Mouse (Mus musculus) testis, adult 2 months (tissue): Measurements from ENCODE around the gene Traf2. TPM values are rescaled to one million over a fixed set of nuclear protein-coding genes. Genes with fewer than 3 reads are reported as not detected.
A peak's percentile ranks its signal among the peaks of the same experiment; 100 is the strongest.

Source experiments
- H3K27ac ChIP-seq: fragments of 200-500 bp; 2 replicates; pipeline ENCODE4 v1.5.1; 2012; ENCODE audit warnings: low read depth, low read length; ENCODE audit not compliant: control insufficient read depth, insufficient read depth
- H3K27me3 ChIP-seq: fragments of 200-500 bp; 2 replicates; pipeline ENCODE4 v1.6.1; 2012; ENCODE audit warnings: mild to moderate bottlenecking, low read length, moderate library complexity; ENCODE audit not compliant: control insufficient read depth, insufficient read depth
- H3K36me3 ChIP-seq: fragments of 200-500 bp; 2 replicates; pipeline ENCODE4 v1.6.1; 2012; ENCODE audit warnings: mild to moderate bottlenecking, low read length; ENCODE audit not compliant: control insufficient read depth, insufficient read depth
- H3K4me1 ChIP-seq: fragments of 200-500 bp; 2 replicates; pipeline ENCODE4 v1.6.1; 2012; ENCODE audit warnings: low read length; ENCODE audit not compliant: control insufficient read depth, insufficient read depth
- H3K4me3 ChIP-seq: fragments of 200-500 bp; 2 replicates; pipeline ENCODE4 v1.5.1; 2012; ENCODE audit warnings: low read depth, mild to moderate bottlenecking, low read length, moderate library complexity, mixed read lengths; ENCODE audit not compliant: control insufficient read depth
- CTCF ChIP-seq: fragments of 200-500 bp; IDR thresholded peaks from 2 replicates; pipeline ENCODE4 v1.5.1; 2012; ENCODE audit warnings: low read depth, mild to moderate bottlenecking, inconsistent platforms, low read length, moderate library complexity; ENCODE audit not compliant: control insufficient read depth, insufficient read depth, insufficient replicate concordance
- POLR2A ChIP-seq: fragments of 200-500 bp; IDR thresholded peaks from 2 replicates; pipeline ENCODE4 v1.6.1; 2012; ENCODE audit warnings: low read depth, mild to moderate bottlenecking, inconsistent platforms, low read length, moderate library complexity; ENCODE audit not compliant: control insufficient read depth
- polyA plus RNA-seq: library from polyadenylated mRNA; depleted of rRNA; stranded (reverse); fragments of >200 nt; gene quantifications from 2 replicates; pipeline ENCODE4 v1.2.3, GENCODE M21; 2012

Traf2 gene
- polyA plus RNA-seq, 1 experiment, result 12.2 TPM

- no peak overlapping the region for H3K4me3 ChIP-seq
- H3K36me3 ChIP-seq, result peaks cover 4% of the 10 kb centered on the region
- TF ChIP-seq CTCF, result no peak
- no peak for TF ChIP-seq POLR2A
- H3K4me1 ChIP-seq, result no peaks in the 10 kb centered on the region
- H3K27ac ChIP-seq, result peak overlapping the region; percentile 30; the same call in 1 of the 2 replicates
- no peaks in the 10 kb centered on the region for H3K27me3 ChIP-seq
These were observed 12.4 kb downstream of the Traf2 start for GRCm38 (mm10) chr2:25534178-25534865.

DNA sequence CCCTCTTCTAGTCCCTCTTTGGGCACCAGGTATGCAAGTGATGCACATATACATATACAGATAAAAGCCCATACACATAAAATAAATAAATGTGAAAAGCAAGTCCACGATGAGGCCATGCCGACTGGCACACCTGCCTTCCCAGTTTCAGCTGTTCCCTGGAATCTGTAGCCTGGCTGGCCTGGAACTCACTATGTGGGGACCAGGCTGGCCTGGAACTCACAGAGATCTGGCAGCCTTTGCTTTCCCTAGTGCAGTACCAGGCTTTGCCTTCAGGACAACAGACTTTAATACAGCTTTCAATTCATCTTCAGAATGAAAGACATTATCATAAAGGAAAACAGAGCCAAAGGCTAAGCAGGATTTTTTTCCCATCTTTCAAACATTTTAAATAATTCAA is 13.0 kb downstream of the Traf2 start:
- peaks cover 4% of the 10 kb centered on the region for H3K36me3 ChIP-seq

DNA sequence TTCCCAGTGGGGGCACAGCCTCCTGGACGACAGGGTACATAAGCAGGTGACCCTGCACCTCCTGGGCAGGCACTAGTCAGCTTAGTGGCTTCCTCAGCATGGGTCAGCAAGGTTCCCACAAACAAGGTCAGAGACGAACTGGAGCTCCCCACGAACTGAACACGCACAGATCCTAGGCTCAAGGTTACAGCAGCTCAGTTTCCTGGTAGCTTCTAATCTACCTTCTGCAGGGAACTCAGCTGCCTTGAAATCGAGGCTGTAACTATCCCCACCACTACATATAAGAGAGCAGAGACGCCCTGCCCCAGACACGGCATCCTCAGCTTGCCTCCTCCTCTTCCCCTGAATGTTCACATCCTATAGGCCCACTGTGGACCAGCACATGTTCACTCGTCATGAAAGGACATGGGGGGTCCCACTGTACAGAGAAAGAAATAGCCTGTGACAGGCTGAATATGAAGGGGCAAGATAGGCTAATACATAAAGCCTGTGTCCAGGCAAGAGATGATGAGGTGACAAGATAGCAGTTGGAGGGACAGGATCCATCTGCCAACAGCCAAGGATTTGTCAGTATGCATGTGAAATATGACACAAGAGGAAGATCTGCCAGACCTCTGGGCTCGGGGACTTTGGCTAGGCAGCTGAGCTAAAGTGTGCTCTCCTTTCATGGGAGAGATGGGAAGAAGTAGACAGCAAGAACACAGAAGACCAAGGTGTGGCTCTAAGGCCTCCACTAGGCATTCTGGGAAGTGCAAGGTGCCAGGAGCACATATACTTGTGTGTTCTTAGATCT is 20.0 kb downstream of the Traf2 start:
- Histone ChIP-seq H3K27me3 (no peaks in the 10 kb centered on the region), H3K4me1 (no peaks in the 10 kb centered on the region), H3K27ac (no peak overlapping the region), H3K4me3 (no peak overlapping the region), H3K36me3 (peaks cover 5% of the 10 kb centered on the region)
- TF ChIP-seq CTCF, result no peak
- no peak for TF ChIP-seq POLR2A

More for the DNA sequence above, 13.0 kb downstream of the Traf2 start:
- Histone ChIP-seq H3K27me3 (no peaks in the 10 kb centered on the region), H3K4me3 (no peak overlapping the region), H3K4me1 (no peaks in the 10 kb centered on the region), H3K27ac (no peak overlapping the region)
- TF ChIP-seq POLR2A (no peak), CTCF (no peak)

- Histone ChIP-seq H3K27ac (no peak overlapping the region), H3K27me3 (no peaks in the 10 kb centered on the region), H3K4me3 (no peak overlapping the region), H3K4me1 (no peaks in the 10 kb centered on the region), H3K36me3 (peaks cover 2% of the 10 kb centered on the region)
- TF ChIP-seq POLR2A (no peak), CTCF (peak; percentile 24; the same call in 1 of the 2 replicates)
These were observed 36.8 kb downstream of the Traf2 start for GRCm38 (mm10) chr2:25509912-25510311.

DNA sequence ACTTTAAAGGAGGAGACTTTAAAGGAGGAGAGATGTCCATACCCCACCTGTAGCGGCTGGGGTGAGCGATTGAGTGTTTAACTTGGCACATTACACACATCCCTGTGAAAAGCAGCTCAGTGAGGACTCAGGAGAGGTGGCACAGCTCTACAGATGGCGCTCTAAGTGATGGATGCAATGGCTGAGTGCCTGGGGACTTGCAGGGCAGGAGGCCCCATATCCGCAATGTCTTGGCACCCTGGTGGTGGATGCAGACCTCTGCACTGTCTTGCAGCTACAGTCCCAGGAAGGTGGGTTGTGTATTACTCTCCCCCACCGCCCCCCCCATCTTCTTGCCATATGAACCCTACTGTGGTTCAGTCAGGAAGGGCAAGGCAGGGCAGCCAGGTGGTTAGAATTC is 39.8 kb downstream of the Traf2 start:
- Histone ChIP-seq H3K27me3 (no peaks in the 10 kb centered on the region), H3K36me3 (peaks cover 3% of the 10 kb centered on the region), H3K27ac (no peak overlapping the region), H3K4me3 (no peak overlapping the region), H3K4me1 (peaks cover 4% of the 10 kb centered on the region)
- no peak for TF ChIP-seq CTCF
- no peak for TF ChIP-seq POLR2A

DNA sequence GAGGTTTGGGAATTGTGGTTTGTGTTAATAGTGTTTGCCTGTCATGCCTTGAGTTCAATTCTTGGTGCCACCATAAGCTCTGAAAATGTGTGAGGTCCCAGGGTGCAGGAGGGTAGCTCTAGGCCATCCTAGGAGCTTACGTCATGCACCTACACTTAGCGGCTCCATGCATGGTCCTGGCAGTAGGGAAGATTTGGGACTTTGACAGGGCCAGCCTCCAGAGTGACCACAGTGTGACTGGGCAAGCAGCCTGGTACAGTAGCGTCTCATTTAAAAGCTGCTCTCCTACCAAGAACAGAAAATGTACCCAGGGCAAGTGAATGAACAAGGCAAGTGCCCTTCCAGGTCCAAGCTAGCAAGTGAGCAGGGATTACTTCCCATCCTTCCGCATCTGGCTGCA is 40.9 kb downstream of the Traf2 start:
- peaks cover 12% of the 10 kb centered on the region for H3K4me1 ChIP-seq
- no peak for TF ChIP-seq CTCF
- TF ChIP-seq POLR2A, result no peak
- no peak overlapping the region for H3K27ac ChIP-seq
- H3K27me3 ChIP-seq, result no peaks in the 10 kb centered on the region
- H3K36me3 ChIP-seq, result peaks cover 3% of the 10 kb centered on the region
- H3K4me3 ChIP-seq, result no peak overlapping the region

DNA sequence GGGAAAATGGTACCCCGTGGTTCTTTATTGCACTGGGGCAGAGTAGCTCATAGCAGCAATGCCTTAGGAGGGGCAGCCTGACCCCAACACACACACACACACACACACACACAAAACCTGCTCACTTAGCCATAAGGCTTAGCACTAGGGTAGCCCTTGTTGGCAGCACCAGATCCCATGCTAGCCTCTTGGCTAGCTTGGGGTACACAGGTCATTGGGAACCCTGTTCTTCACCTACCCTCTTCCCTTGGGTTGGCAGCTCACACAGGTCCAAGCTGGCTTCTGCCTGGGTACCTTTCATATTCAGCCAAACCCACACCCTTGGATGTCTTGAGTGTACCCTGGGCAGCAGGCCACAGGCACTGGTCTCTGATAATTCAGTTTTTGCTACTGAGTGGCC is 41.7 kb downstream of the Traf2 start:
- no peak overlapping the region for H3K27ac ChIP-seq
- H3K4me1 ChIP-seq, result peaks cover 17% of the 10 kb centered on the region
- no peak for TF ChIP-seq CTCF
- no peak for TF ChIP-seq POLR2A
- H3K27me3 ChIP-seq, result no peaks in the 10 kb centered on the region
- H3K36me3 ChIP-seq, result peaks cover 3% of the 10 kb centered on the region
- H3K4me3 ChIP-seq, result no peak overlapping the region
